Mouse (Mus musculus) heart, adult 11 months (tissue): ENCODE measurements around the gene Pdcd6.

Experiments used
- DNase-seq: peaks from one replicate; pipeline ENCODE4 v3.0.0; 2022

The Pdcd6 gene

DNA sequence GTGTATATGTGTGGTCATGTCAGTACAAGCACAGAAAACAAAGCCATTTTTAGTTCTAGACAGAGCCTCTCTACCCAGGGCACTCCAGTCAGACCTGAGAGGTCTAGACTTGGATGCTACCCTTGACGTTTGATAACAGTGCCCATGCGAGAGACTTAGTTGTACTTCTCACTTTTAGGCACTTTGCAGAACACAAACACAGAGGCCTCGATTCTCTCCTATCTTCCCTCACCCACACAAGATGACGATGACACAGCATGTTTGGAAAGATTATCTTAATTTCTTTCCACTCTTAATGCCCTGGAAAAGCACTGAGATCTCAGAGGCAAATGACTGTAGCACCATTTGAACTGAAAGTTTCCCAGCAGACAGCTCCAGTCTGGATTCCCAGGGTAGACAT is 41.7 kb downstream of the Pdcd6 start:
- DNase-seq: no peak

DNA sequence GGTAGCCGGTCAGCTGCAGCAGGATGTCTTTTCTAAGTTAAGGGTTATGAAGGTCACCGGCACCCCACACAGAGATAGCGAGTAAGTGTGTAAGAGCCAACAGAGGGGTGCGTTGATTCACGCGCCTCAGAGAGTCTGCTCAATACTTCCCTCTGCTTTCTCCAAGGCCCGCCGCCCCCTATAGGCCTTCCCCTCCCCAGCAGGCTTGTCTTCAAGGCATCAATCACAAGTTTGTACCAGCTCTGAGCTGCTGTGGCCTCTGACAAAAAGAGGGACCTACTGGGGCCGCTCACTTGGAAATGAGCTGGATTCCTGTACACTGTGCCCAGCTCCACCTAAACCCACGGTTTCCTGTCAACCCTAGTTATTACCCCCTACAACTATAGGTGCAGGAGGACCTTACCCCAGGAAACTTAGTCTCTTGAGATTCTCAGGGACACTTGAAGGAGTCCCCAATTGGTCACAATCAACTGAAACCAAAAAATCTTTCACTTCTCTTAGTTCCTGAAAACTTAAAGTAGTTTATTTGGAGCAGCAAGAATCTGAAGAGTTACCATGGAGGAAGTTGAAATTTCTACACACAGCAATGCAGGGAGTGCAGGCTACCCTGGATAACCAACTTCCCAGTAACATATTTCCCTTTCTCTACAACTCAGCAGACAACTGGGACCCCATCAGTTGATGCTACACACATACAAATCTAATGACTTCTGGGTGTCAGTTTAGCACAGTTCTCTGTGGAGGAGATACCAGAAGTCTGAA is 57.0 kb downstream of the Pdcd6 start:
- no peak for DNase-seq

DNA sequence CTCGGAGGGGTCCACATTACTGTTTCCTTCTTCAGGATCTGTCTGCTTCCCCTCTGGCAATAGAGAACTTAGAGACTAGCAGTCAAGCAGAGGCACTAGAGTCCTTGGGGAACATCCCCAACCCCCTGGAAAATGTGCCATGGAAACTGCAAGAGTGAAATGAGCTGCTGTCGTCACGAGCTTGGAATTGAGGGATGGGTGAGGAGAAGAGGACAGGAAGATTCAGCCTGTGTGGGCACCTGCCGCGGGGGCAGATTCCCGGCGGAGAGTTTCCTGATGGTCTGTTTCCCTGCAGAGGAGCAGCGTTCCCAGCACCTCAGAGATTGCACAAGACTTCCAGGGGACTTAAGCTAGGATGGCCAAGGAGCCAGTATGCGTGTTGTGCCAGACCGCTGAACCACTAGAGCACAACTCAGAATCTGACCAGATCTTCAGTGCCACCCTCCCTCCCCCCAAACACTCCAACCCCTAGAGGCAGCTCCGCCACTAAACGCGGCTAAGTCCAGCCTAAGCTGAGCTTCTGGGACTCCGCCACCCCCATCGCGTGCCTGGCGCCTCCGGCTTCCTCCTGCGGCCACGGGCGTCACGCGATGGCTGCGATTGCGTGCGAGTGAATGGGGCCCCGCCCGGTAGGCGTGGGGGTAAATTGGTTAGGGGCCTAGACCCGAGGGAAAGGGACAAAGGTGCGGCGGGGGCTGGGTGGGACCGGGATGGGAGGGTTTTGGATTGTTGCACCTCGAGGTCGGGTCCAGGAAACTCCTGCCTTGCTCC is 57.7 kb downstream of the Pdcd6 start:
- peak; percentile 98 for DNase-seq
